Mouse (Mus musculus): Measurements from ENCODE around the gene Gng12.

- TF ChIP-seq EP300 (IDR thresholded peaks at IDR 0.05; ENCODE audit: insufficient read depth, low read depth, low read length) (no peak), POLR2A (IDR thresholded peaks at IDR 0.05; ENCODE audit: insufficient read depth, low read length) (no peak)
Measured at GRCm38 (mm10) chr6:66998645-66999044, 102.4 kb downstream of the Gng12 start.
